Mouse (Mus musculus) embryonic facial prominence, embryonic 13.5 days (tissue): ENCODE data around the gene Ndel1. TPM values are rescaled to one million over a fixed set of nuclear protein-coding genes. Genes with fewer than 3 reads are reported as not detected.
"Not testable (repeated sequence)": the region's sequence is repeated elsewhere in the genome, so short reads cannot be mapped to it uniquely, and the experiment has no call there.

Experiments used
- ATAC-seq: fragments of 200-750 bp; cut with Nextera tagmentation; 2 replicates; pipeline ENCODE4 v1.8.0; 2017; ENCODE audit warnings: low read depth; ENCODE audit not compliant: insufficient number of reproducible peaks, insufficient read depth, low FRiP score, low TSS enrichment
- H3K27ac ChIP-seq: fragments of 300-500 bp; sonication (generic); 2 replicates; pipeline ENCODE4 v1.5.1; 2015; ENCODE audit warnings: moderate library complexity, mild to moderate bottlenecking, inconsistent platforms
- H3K27me3 ChIP-seq: fragments of 300-500 bp; sonication (generic); 2 replicates; pipeline ENCODE4 v1.6.1; 2015; ENCODE audit warnings: mild to moderate bottlenecking, inconsistent platforms
- H3K36me3 ChIP-seq: fragments of 300-500 bp; sonication (generic); 2 replicates; pipeline ENCODE4 v1.6.1; 2015; ENCODE audit warnings: mild to moderate bottlenecking, inconsistent platforms
- H3K4me1 ChIP-seq: fragments of 300-500 bp; sonication (generic); 2 replicates; pipeline ENCODE4 v1.6.1; 2015; ENCODE audit warnings: inconsistent platforms
- H3K4me2 ChIP-seq: fragments of 300-500 bp; sonication (generic); 2 replicates; pipeline ENCODE4 v1.6.1; 2015; ENCODE audit warnings: moderate library complexity, mild to moderate bottlenecking, inconsistent platforms
- H3K4me3 ChIP-seq: fragments of 300-500 bp; sonication (generic); 2 replicates; pipeline ENCODE4 v1.5.1; 2015; ENCODE audit warnings: mild to moderate bottlenecking, inconsistent platforms
- H3K9ac ChIP-seq: fragments of 300-500 bp; sonication (generic); 2 replicates; pipeline ENCODE4 v1.6.1; 2015; ENCODE audit warnings: mild to moderate bottlenecking, inconsistent platforms
- H3K9me3 ChIP-seq: fragments of 300-500 bp; sonication (generic); 2 replicates; pipeline ENCODE4 v1.6.1; 2016; ENCODE audit warnings: inconsistent platforms
- WGBS: fragments of 180-500 bp; shearing (Covaris S2); methylation state at CpG from one replicate; pipeline ENCODE4 v1.1.7; 2015; ENCODE audit warnings: mixed read lengths; 5-methylcytosine and 5-hydroxymethylcytosine counted together
- polyA plus RNA-seq: library from polyadenylated mRNA; unstranded; fragments of >200 nt; fragmentation: Nextera tagmentation; extraction: Ambion mirVana; gene quantifications from 2 replicates; pipeline ENCODE4 v1.2.1, GENCODE M21; 2015

Gene Ndel1
- polyA plus RNA-seq, 1 experiment from 2014 or later, result 90.9 TPM

DNA sequence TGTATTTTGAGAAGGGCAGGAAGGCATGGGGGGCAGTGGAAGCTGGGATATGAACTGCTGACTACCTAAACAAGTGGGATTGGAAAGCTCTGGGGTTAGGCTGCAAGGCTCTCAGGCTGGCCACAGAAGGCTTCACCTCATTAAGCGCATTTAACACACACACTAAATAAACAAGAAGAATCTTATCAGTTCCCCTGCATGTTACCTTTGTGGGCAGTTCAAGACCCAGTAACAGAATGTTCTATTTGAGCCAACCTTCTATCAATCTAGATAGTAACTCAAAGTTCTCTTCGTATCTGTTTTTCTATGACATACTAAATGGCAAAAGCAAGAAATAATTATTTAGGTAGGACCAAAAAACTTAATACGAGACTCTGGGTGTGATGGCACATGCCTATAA, 36.6 kb downstream of the Ndel1 start:
- ATAC-seq, result no peak
- Histone ChIP-seq H3K4me3 (no peak overlapping the region), H3K9me3 (no peaks in the 10 kb centered on the region), H3K4me1 (no peaks in the 10 kb centered on the region), H3K4me2 (no peak overlapping the region), H3K36me3 (peaks cover 68% of the 10 kb centered on the region), H3K27me3 (no peaks in the 10 kb centered on the region), H3K27ac (no peak overlapping the region), H3K9ac (no peak overlapping the region)
- 94% methylated on average over 3 of the region's 3 CpGs for WGBS

DNA sequence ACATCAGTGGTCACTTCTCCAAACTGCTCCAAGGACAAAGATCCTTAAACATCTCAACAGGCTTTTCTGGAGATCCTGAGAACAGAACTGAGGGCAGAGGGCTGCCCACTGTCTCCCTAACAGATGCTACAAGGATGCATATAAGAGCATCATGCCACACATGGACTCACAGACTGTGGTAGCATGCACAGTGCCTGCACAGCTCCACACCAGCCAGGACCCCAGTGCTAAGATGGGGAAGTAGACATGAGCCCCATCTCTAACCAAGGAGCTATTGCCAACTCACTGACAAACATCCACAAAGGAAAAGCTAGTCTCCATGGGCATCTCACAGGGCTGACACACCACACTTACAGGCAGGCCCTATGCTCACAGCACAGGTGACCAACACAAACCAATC, 38.1 kb downstream of the Ndel1 start:
- H3K4me1 ChIP-seq, result no peaks in the 10 kb centered on the region
- no peak for ATAC-seq
- no peaks in the 10 kb centered on the region for H3K27me3 ChIP-seq
- H3K27ac ChIP-seq, result no peak overlapping the region
- H3K9me3 ChIP-seq, result no peaks in the 10 kb centered on the region
- H3K9ac ChIP-seq, result no peak overlapping the region
- no peak overlapping the region for H3K4me2 ChIP-seq
- H3K36me3 ChIP-seq, result peaks cover 69% of the 10 kb centered on the region
- H3K4me3 ChIP-seq, result no peak overlapping the region

GRCm38 (mm10) chr11:68832793-68833192, 38.9 kb downstream of the Ndel1 start:
- no peak overlapping the region for H3K4me3 ChIP-seq
- no peaks in the 10 kb centered on the region for H3K4me1 ChIP-seq
- WGBS, result 54% methylated on average over 4 of the region's 4 CpGs
- H3K9me3 ChIP-seq, result no peaks in the 10 kb centered on the region
- no peaks in the 10 kb centered on the region for H3K27me3 ChIP-seq
- H3K4me2 ChIP-seq, result no peak overlapping the region
- no peak overlapping the region for H3K9ac ChIP-seq
- ATAC-seq, result no peak
- peaks cover 74% of the 10 kb centered on the region for H3K36me3 ChIP-seq
- no peak overlapping the region for H3K27ac ChIP-seq

- H3K9me3 ChIP-seq, ATAC-seq, H3K4me3 ChIP-seq, H3K9ac ChIP-seq, H3K27ac ChIP-seq, H3K4me1 ChIP-seq, H3K4me2 ChIP-seq, H3K27me3 ChIP-seq: not testable (repeated sequence)
- WGBS, result 95% methylated on average over 5 of the region's 5 CpGs
- peaks cover 81% of the 10 kb centered on the region for H3K36me3 ChIP-seq
Measured at GRCm38 (mm10) chr11:68831580-68831979, 40.1 kb downstream of the Ndel1 start.

GRCm38 (mm10) chr11:68826735-68827134, 44.9 kb downstream of the Ndel1 start:
- no peak for ATAC-seq
- WGBS, result 86% methylated on average over 3 of the region's 3 CpGs
- Histone ChIP-seq H3K9ac (no peak overlapping the region), H3K4me2 (no peak overlapping the region), H3K36me3 (peaks cover 74% of the 10 kb centered on the region), H3K27me3 (no peaks in the 10 kb centered on the region), H3K9me3 (no peaks in the 10 kb centered on the region), H3K27ac (no peak overlapping the region), H3K4me3 (no peak overlapping the region), H3K4me1 (no peaks in the 10 kb centered on the region)

GRCm38 (mm10) chr11:68822326-68822725, 49.3 kb downstream of the Ndel1 start:
- 89% methylated on average over 15 of the region's 15 CpGs for WGBS
- Histone ChIP-seq H3K9me3 (no peaks in the 10 kb centered on the region), H3K4me1 (no peaks in the 10 kb centered on the region), H3K9ac (no peak overlapping the region), H3K4me3 (no peak overlapping the region), H3K4me2 (no peak overlapping the region), H3K27ac (0 out of 2 replicates have a peak overlapping the region, but pooled peaks have one; percentile 7), H3K27me3 (no peaks in the 10 kb centered on the region), H3K36me3 (peaks cover 79% of the 10 kb centered on the region)
- no peak for ATAC-seq

DNA sequence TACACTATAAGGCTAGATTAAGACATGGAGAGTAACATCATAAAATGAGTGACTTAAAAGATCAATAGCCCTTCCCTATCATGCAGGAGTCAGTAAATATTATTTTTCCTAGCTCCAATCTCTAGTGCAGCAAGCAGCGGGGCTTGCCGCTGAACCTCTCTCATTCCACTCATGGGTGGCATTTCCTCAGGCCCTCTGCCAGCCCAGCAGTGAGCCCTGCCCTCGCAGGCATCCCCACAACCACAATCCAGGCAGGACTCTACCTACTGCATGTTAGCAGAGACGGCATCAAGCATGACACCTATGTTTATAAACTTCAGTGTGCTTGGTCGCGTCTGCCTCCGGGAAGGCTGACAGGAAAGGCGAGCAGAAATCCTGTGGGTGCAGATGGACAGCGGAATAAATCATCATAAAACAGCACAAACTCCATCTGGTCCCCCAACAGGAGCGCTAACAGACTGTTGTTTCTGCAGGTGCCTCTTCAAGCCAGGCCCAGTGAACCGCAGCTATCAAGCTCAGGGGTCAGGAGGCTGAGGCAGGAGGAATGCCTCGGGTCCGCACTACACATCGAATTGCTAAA, 52.3 kb downstream of the Ndel1 start:
- no peak for ATAC-seq
- no peak overlapping the region for H3K27ac ChIP-seq

GRCm38 (mm10) chr11:68818416-68818815, 53.2 kb downstream of the Ndel1 start:
- Histone ChIP-seq H3K27ac (no peak overlapping the region), H3K9me3 (no peaks in the 10 kb centered on the region), H3K4me3 (no peak overlapping the region), H3K4me1 (no peaks in the 10 kb centered on the region), H3K27me3 (no peaks in the 10 kb centered on the region), H3K9ac (no peak overlapping the region), H3K4me2 (no peak overlapping the region), H3K36me3 (peaks cover 86% of the 10 kb centered on the region)
- no peak for ATAC-seq
- WGBS, result 87% methylated on average over 8 of the region's 8 CpGs

More for the DNA sequence above, 52.3 kb downstream of the Ndel1 start:
- no peaks in the 10 kb centered on the region for H3K4me1 ChIP-seq
- H3K27me3 ChIP-seq, result no peaks in the 10 kb centered on the region
- no peaks in the 10 kb centered on the region for H3K9me3 ChIP-seq
- H3K36me3 ChIP-seq, result peaks cover 82% of the 10 kb centered on the region
- no peak overlapping the region for H3K4me3 ChIP-seq
- H3K9ac ChIP-seq, result no peak overlapping the region
- WGBS, result 92% methylated on average over 14 of the region's 14 CpGs
- no peak overlapping the region for H3K4me2 ChIP-seq

DNA sequence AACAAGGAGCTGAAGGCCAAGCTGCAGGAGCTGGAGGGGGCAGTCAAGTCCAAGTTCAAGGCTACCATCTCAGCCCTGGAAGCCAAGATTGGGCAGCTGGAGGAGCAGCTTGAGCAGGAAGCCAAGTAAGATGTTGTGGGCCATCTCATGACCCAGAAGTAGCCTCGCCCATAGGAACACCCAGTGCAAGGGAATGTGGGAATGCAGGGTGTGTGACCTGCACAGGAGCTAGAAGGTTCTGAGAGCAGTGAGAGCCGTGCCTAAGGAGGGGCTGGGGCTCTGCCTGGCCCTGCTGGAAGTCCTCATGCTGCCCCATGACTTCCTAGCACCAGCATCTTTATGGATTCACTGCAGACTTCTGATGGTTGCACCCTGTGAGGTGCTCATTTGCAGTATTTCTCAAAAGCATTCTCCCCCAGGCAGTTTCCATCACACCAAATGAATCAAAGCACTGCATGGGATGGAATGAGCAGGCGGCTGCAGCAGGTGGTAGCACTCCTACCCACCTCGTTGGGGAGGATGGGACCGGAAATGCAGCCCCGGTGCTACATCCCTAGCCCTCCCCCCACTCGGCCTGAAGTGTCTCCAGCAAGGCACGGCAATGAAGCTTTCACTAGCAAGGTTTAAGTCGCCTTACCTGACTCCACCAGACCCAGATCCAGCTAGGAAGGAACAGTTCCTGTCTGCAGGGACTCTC, 59.6 kb downstream of the Ndel1 start:
- no peaks in the 10 kb centered on the region for H3K27me3 ChIP-seq
- H3K4me2 ChIP-seq, result no peak overlapping the region
- H3K4me1 ChIP-seq, result no peaks in the 10 kb centered on the region
- no peak overlapping the region for H3K27ac ChIP-seq
- no peak for ATAC-seq
- H3K36me3 ChIP-seq, result peaks cover 95% of the 10 kb centered on the region
- H3K9ac ChIP-seq, result no peak overlapping the region
- no peak overlapping the region for H3K4me3 ChIP-seq
- no peaks in the 10 kb centered on the region for H3K9me3 ChIP-seq
- WGBS, result 81% methylated on average over 9 of the region's 9 CpGs

- no peak overlapping the region for H3K4me3 ChIP-seq
- no peak for ATAC-seq
- H3K36me3 ChIP-seq, result peaks cover 98% of the 10 kb centered on the region
- no peaks in the 10 kb centered on the region for H3K27me3 ChIP-seq
- H3K27ac ChIP-seq, result no peak overlapping the region
- no peaks in the 10 kb centered on the region for H3K4me1 ChIP-seq
- no peak overlapping the region for H3K4me2 ChIP-seq
- no peaks in the 10 kb centered on the region for H3K9me3 ChIP-seq
- 38% methylated on average over 6 of the region's 6 CpGs for WGBS
- H3K9ac ChIP-seq, result no peak overlapping the region
Measured at GRCm38 (mm10) chr11:68807787-68808186, 63.9 kb downstream of the Ndel1 start.

DNA sequence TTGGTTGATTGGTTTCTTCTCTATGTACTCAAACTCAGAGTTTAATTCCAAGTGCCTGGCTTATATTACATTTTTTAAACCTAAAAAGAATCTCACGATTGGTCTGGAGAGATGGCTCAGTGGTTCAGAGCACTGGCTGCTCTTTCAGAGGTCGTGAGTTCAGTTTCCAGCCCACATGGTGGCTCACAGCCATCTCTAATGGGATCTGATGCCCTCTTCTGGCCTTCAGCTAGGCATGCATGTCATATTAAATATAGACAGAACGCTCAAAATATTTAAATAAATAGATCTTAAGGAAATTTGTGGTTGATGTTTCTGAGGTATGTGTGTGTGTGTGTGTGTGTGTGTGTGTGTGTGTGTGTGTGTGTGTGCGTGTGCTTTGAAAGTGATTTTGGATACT, 66.5 kb downstream of the Ndel1 start:
- H3K9ac ChIP-seq, result no peak overlapping the region
- WGBS, result 53% methylated on average over 4 of the region's 4 CpGs
- no peak overlapping the region for H3K27ac ChIP-seq
- no peak for ATAC-seq
- peaks cover 98% of the 10 kb centered on the region for H3K36me3 ChIP-seq
- H3K4me3 ChIP-seq, result no peak overlapping the region
- no peaks in the 10 kb centered on the region for H3K9me3 ChIP-seq
- no peaks in the 10 kb centered on the region for H3K4me1 ChIP-seq
- no peak overlapping the region for H3K4me2 ChIP-seq
- no peaks in the 10 kb centered on the region for H3K27me3 ChIP-seq

GRCm38 (mm10) chr11:68798258-68798657, 73.4 kb downstream of the Ndel1 start:
- H3K9me3 ChIP-seq, result no peaks in the 10 kb centered on the region
- H3K9ac ChIP-seq, result no peak overlapping the region
- H3K4me2 ChIP-seq, result no peak overlapping the region
- ATAC-seq, result no peak
- no peak overlapping the region for H3K4me3 ChIP-seq
- 95% methylated on average over 10 of the region's 10 CpGs for WGBS
- H3K27ac ChIP-seq, result no peak overlapping the region
- peaks cover 98% of the 10 kb centered on the region for H3K36me3 ChIP-seq
- H3K27me3 ChIP-seq, result no peaks in the 10 kb centered on the region
- H3K4me1 ChIP-seq, result no peaks in the 10 kb centered on the region
